Mouse (Mus musculus) heart, postnatal 0 days (tissue): Measurements from ENCODE around the gene Pygm. TPM values are rescaled to one million over a fixed set of nuclear protein-coding genes. Genes with fewer than 3 reads are reported as not detected.

Experiments
- ATAC-seq: fragments of 200-750 bp; cut with Nextera tagmentation; 2 replicates; pipeline ENCODE4 v1.8.0; 2017; ENCODE audit warnings: low read depth, moderate number of reproducible peaks, moderate library complexity; ENCODE audit not compliant: insufficient read depth
- DNase-seq: peaks from one replicate; pipeline ENCODE4 v3.0.0-alpha.2; 2016; ENCODE audit warnings: low spot score
- H3K27ac ChIP-seq: fragments of 300-500 bp; sonication (generic); 2 replicates; pipeline ENCODE4 v1.5.1; 2014; ENCODE audit warnings: low read depth, mild to moderate bottlenecking
- H3K27me3 ChIP-seq: fragments of 300-500 bp; sonication (generic); 2 replicates; pipeline ENCODE4 v1.6.1; 2014; ENCODE audit warnings: low read length, mixed read lengths; ENCODE audit not compliant: control insufficient read depth, insufficient read depth
- H3K36me3 ChIP-seq: fragments of 300-500 bp; sonication (generic); replicated peaks from 2 replicates; pipeline ENCODE4 v1.6.1; 2014; ENCODE audit warnings: low read length, mixed read lengths; ENCODE audit not compliant: control insufficient read depth, insufficient read depth
- H3K4me1 ChIP-seq: fragments of 300-500 bp; sonication (generic); 2 replicates; pipeline ENCODE4 v1.6.1; 2014; ENCODE audit warnings: antibody characterized with exemption; ENCODE audit not compliant: control insufficient read depth, insufficient read depth
- H3K4me2 ChIP-seq: fragments of 300-500 bp; sonication (generic); 2 replicates; pipeline ENCODE4 v1.6.1; 2014; ENCODE audit warnings: low read depth, mild to moderate bottlenecking, low read length, moderate library complexity
- H3K4me3 ChIP-seq: fragments of 300-500 bp; sonication (generic); 2 replicates; pipeline ENCODE4 v1.5.1; 2014; ENCODE audit warnings: low read depth, low read length
- H3K9ac ChIP-seq: fragments of 300-500 bp; sonication (generic); replicated peaks from 2 replicates; pipeline ENCODE4 v1.6.1; 2014; ENCODE audit warnings: low read depth, low read length, mixed read lengths
- H3K9me3 ChIP-seq: fragments of 300-500 bp; sonication (generic); replicated peaks from 2 replicates; pipeline ENCODE4 v1.6.1; 2016; ENCODE audit warnings: low read length; ENCODE audit not compliant: control insufficient read depth
- CTCF ChIP-seq: IDR thresholded peaks from 2 replicates; pipeline ENCODE4 v1.5.1; 2016; ENCODE audit warnings: antibody characterized with exemption, control low read depth, low read depth
- EP300 ChIP-seq: IDR thresholded peaks from 2 replicates; pipeline ENCODE4 v1.6.1; 2016; ENCODE audit warnings: antibody characterized with exemption, low read depth
- whole genome bisulfite sequencing: fragments of 180-500 bp; shearing (Covaris S2); extraction: QIAGEN DNeasy Blood & Tissue Kit; methylation state at CpG from one replicate; pipeline ENCODE4 v1.1.7; 2014; 5-methylcytosine and 5-hydroxymethylcytosine counted together
- polyA plus RNA-seq: library from polyadenylated mRNA; unstranded; fragments of >200 nt; fragmentation: Nextera tagmentation; extraction: Ambion mirVana; gene quantifications from 2 replicates; pipeline ENCODE4 v1.2.1, GENCODE M21; 2015
- total RNA-seq: library from RNA; depleted of rRNA; stranded (reverse); fragments of >200 nt; gene quantifications from 2 replicates; pipeline ENCODE4 v1.2.3, GENCODE M21; 2014; ENCODE audit warnings: low replicate concordance; rRNA removed

Gene Pygm
- total RNA-seq (451 and 487 TPM in 2 replicates), polyA plus RNA-seq (390 and 400 TPM in 2 replicates)

- peak within 1 kb of the TSS; percentile 87 for H3K27ac ChIP-seq
- no peak for TF ChIP-seq CTCF
- TF ChIP-seq EP300: no peak
- H3K27me3 ChIP-seq: no peaks in the 10 kb centered on the region
- peak within 1 kb of the TSS; percentile 52 for H3K4me3 ChIP-seq
- peak; percentile 88 for ATAC-seq
- WGBS: 6% methylated on average over 7 of the region's 7 CpGs
- peak within 1 kb of the TSS; percentile 55 for H3K9ac ChIP-seq
- DNase-seq: peak; percentile 90
- peaks cover 29% of the 10 kb centered on the region for H3K4me1 ChIP-seq
- no peaks in the 10 kb centered on the region for H3K9me3 ChIP-seq
- peak within 1 kb of the TSS; percentile 67 for H3K4me2 ChIP-seq
- H3K36me3 ChIP-seq: peaks cover 21% of the 10 kb centered on the region
Measured at GRCm38 (mm10) chr19:6384128-6384527, at the start of gene Pygm. TSS of gene Pygm (plus strand) at chr19:6384399.

- peak within 1 kb of the TSS; percentile 79 for H3K27ac ChIP-seq
- no peaks in the 10 kb centered on the region for H3K9me3 ChIP-seq
- peaks cover 18% of the 10 kb centered on the region for H3K4me1 ChIP-seq
- peak within 1 kb of the TSS; percentile 78 for H3K4me3 ChIP-seq
- peak; percentile 93 for ATAC-seq
- H3K36me3 ChIP-seq: peaks cover 31% of the 10 kb centered on the region
- H3K4me2 ChIP-seq: peak within 1 kb of the TSS; percentile 97
- peak; percentile 40; the same call in 1 of the 2 replicates for TF ChIP-seq CTCF
- TF ChIP-seq EP300: no peak
- peak within 1 kb of the TSS; percentile 65 for H3K9ac ChIP-seq
- peak; percentile 99 for DNase-seq
- H3K27me3 ChIP-seq: no peaks in the 10 kb centered on the region
- under 1% methylated on average over 35 of the region's 43 CpGs for WGBS
Measured at GRCm38 (mm10) chr19:6334673-6335457, 49.3 kb upstream of the Pygm start, which contains the start of gene Men1. TSS of gene Men1 (plus strand) at chr19:6334979.

- H3K36me3 ChIP-seq: peaks cover 34% of the 10 kb centered on the region
- WGBS: 0% methylated on average over 21 of the region's 25 CpGs
- H3K4me3 ChIP-seq: peak overlapping the region; percentile 78
- H3K9me3 ChIP-seq: no peaks in the 10 kb centered on the region
- H3K27me3 ChIP-seq: no peaks in the 10 kb centered on the region
- peak; percentile 7; the same call in 1 of the 2 replicates for ATAC-seq
- TF ChIP-seq EP300: no peak
- TF ChIP-seq CTCF: no peak
- no peak for DNase-seq
- peak overlapping the region; percentile 33 for H3K27ac ChIP-seq
- H3K4me1 ChIP-seq: peaks cover 20% of the 10 kb centered on the region
- peak overlapping the region; percentile 65 for H3K9ac ChIP-seq
- peak overlapping the region; percentile 97 for H3K4me2 ChIP-seq
Measured at GRCm38 (mm10) chr19:6335458-6335827, 48.8 kb upstream of the Pygm start.

GRCm38 (mm10) chr19:6336920-6337319 is 47.3 kb upstream of the Pygm start:
- Histone ChIP-seq H3K4me1 (peaks cover 20% of the 10 kb centered on the region), H3K27ac (no peak overlapping the region), H3K36me3 (peaks cover 34% of the 10 kb centered on the region), H3K9me3 (no peaks in the 10 kb centered on the region), H3K4me3 (no peak overlapping the region), H3K4me2 (peak overlapping the region; percentile 97; the same call in 1 of the 2 replicates), H3K27me3 (no peaks in the 10 kb centered on the region), H3K9ac (no peak overlapping the region)
- WGBS: 95% methylated on average over 10 of the region's 10 CpGs
- TF ChIP-seq CTCF (no peak), EP300 (no peak)
- ATAC-seq: no peak
- no peak for DNase-seq

- Histone ChIP-seq H3K9me3 (no peaks in the 10 kb centered on the region), H3K27ac (no peak overlapping the region), H3K4me1 (peaks cover 19% of the 10 kb centered on the region), H3K36me3 (peaks cover 34% of the 10 kb centered on the region), H3K4me2 (no peak overlapping the region), H3K4me3 (no peak overlapping the region), H3K9ac (no peak overlapping the region), H3K27me3 (no peaks in the 10 kb centered on the region)
- 93% methylated on average over 7 of the region's 7 CpGs for WGBS
- TF ChIP-seq CTCF (no peak), EP300 (no peak)
- ATAC-seq (no peak), DNase-seq (no peak)
Measured at GRCm38 (mm10) chr19:6338171-6338570, 46.0 kb upstream of the Pygm start.
